In the genomic region with DNA sequence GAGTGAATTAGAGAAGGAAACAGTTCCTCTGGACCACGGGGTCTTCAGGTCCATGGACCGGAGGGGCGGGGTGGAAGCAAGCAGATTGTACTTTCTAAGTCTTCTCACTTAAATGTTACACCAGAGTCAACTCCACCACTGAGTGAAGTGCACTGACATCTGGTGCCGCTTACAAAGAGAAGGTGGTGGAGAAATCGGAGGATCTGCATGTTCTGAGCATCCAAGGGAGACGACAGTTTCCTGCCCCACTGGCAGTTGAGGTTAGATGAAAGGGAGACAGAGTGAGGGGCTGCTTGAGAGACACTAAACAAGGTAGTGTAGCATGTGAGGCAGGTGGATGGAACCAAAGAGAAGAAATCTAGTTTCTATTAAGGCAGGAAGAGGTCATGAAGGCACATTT, we compare ENCODE assay signal across 17 mouse cellular contexts.
"Had no signal": no experiment of that assay in that cellular context is flagged by ENCODE, and none has a peak within 500 bp of the region (broad histone marks: within the 10 kb centered on the region; RNA-seq: fewer than 3 reads in every experiment).

No protein-coding gene starts in this region.

- H3K9ac ChIP-seq: liver, embryonic 13.5 days; neural tube, embryonic 12.5 days had no signal

- H3K4me3 ChIP-seq: layer of hippocampus, adult 2 months; liver, embryonic 13.5 days; neural tube, embryonic 12.5 days had no signal

- ATAC-seq: hindbrain, postnatal 0 days; inflammation-experienced regulatory T-cells, adult 6 months; intestine, embryonic 16.5 days had no signal

- H3K27ac ChIP-seq: hindbrain, postnatal 0 days; kidney, postnatal 0 days; layer of hippocampus, adult 2 months; liver, embryonic 13.5 days; neural tube, embryonic 12.5 days had no signal

- DNase-seq: kidney, adult 18-20 months; kidney, postnatal 25 days; layer of hippocampus, adult 9-11 months; liver, embryonic 13.5 days; lung, adult 2 months; lung, postnatal 14 days; lung, postnatal 4 days; midbrain, embryonic 14.5 days; retina, postnatal 1 day; right cerebral cortex, postnatal 25 days; spleen, adult 18-20 months had no signal

- H3K27me3 ChIP-seq: liver, embryonic 13.5 days; neural tube, embryonic 12.5 days had no signal

- H3K4me1 ChIP-seq: liver, embryonic 13.5 days; neural tube, embryonic 12.5 days had no signal

- H3K4me2 ChIP-seq: liver, embryonic 13.5 days; neural tube, embryonic 12.5 days had no signal

- H3K9me3 ChIP-seq: liver, embryonic 13.5 days; neural tube, embryonic 12.5 days had no signal

- H3K36me3 ChIP-seq: liver, embryonic 13.5 days; neural tube, embryonic 12.5 days had no signal
